Mouse (Mus musculus): ENCODE measurements around the gene Rapgef1.

DNA sequence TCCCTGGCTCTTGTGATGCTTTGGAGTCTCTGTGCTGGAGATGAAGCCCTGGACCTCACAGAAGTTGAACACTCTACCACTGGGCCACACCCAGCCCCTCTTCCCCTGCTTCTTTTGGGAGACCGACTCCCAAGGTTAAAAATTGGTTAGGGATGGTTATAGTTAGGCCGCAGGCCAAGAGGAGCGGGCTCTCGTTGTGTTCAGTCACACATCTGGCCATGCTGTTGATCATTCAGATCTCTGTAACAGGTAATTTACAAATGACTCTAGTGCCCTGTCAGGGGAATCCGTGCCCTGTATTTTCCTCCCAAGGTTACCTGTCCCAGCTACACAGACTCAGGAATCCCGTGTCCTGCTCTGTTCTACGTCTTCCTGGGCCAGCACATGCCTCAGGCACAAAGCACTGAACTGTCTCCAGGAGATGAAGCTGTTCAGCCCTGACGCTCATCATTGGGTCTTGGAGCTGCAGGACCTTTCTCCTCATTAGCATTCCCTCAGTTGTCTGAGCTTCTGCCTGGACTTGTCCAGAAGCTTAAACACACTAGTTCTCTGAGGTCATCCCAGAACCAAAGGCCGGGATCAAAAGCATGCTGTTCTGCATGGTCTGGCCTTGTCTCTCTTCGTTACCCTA, 10.7 kb downstream of the Rapgef1 start:
- TF ChIP-seq CTCF (IDR thresholded peaks at IDR 0.05; ENCODE audit: insufficient read depth, low read depth, low read length) (no peak), POLR2A (IDR thresholded peaks at IDR 0.05; ENCODE audit: insufficient read depth, low read depth, low read length) (no peak)
